9 mouse cellular contexts compared by ENCODE assay signal in the genomic region with DNA sequence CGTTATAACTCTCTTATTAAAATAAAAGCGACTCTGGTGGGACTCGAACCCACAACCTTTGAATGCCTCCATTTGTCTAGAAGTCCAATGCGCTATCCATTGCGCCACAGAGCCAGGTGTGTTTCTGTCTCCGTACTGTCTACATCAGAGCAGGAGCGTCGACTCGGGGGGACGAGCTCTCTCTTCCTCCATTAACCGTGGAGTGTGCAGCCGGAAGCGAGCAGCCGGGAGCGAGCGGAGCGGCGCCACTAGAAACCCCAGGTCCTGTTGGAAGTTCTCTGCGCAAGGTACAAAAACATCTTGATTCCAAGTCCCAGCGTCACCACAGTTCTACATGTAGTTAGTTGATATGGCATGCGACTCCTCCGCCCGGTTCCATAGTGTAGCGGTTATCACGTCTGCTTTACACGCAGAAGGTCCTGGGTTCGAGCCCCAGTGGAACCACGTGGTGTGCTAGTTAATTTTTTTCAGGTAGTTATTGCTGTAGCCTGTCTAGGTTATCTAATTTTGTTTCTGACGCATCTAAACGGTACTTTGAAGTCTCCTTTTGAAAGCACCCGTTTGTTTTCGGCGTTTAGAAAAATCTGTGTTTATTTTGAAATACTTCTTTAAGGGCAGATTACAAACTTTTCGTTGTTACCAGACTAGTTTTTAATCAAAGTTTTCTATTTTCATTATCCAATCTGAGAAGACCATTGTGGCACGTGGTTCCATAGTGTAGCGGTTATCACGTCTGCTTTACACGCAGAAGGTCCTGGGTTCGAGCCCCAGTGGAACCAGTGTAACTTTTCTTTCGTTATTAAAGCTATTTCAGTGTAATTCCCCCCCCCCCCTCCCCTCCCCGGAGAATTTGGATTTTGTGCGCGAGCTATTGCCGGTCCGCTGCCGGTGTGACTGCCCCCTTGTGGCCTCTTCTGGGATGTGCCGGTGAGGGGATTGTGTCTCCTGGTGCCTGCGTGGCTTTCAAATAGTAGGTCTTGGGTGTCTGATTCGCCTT. TPM values are rescaled to one million over a fixed set of nuclear protein-coding genes. Genes with fewer than 3 reads are reported as not detected.
DNase-seq lines count a peak whose midpoint lies in the region; ATAC-seq and TF ChIP-seq lines count a peak whose summit lies in the region.
"Had no signal": no experiment of that assay in that cellular context is flagged by ENCODE, and none has a peak within 500 bp of the region (broad histone marks: within the 10 kb centered on the region; RNA-seq: fewer than 3 reads in every experiment).

No protein-coding gene starts in this region.

- under 1% methylated on average over 49 of the region's 49 CpGs for WGBS in heart, embryonic 14.5 days
- under 1% methylated on average over 49 of the region's 49 CpGs for WGBS in liver, embryonic 11.5 days

- H3K4me2 ChIP-seq in heart, embryonic 14.5 days (ENCODE audit: low read length) = peak overlapping the region; percentile 75
- H3K4me2 ChIP-seq in liver, embryonic 11.5 days = peak overlapping the region; percentile 89
- peak overlapping the region; percentile 83 for H3K4me2 ChIP-seq in myocyte (ENCODE audit: low read depth)

- H3K9ac ChIP-seq in heart, embryonic 14.5 days (ENCODE audit: low read length) = peak overlapping the region; percentile 72
- peak overlapping the region; percentile 64 for H3K9ac ChIP-seq in liver, embryonic 11.5 days (ENCODE audit: low read depth, low read length)

- H3ac ChIP-seq in myocyte (ENCODE audit: control insufficient read depth, insufficient read length) = no peak overlapping the region

- no peaks in the 10 kb centered on the region for H3K27me3 ChIP-seq in heart, embryonic 14.5 days (ENCODE audit: control insufficient read depth, insufficient read depth, low read length)
- H3K27me3 ChIP-seq in liver, embryonic 11.5 days (replicated peaks; ENCODE audit: control insufficient read depth, insufficient read depth, low read length) = no peaks in the 10 kb centered on the region
- H3K27me3 ChIP-seq in myocyte (ENCODE audit: control insufficient read depth, insufficient read depth, insufficient read length) = no peaks in the 10 kb centered on the region

- no peaks in the 10 kb centered on the region for H3K79me2 ChIP-seq in myocyte (ENCODE audit: control insufficient read depth, insufficient read depth)

- no peaks in the 10 kb centered on the region for H3K9me3 ChIP-seq in heart, embryonic 14.5 days (ENCODE audit: control insufficient read depth, low read length)
- no peaks in the 10 kb centered on the region for H3K9me3 ChIP-seq in liver, embryonic 11.5 days (ENCODE audit: control insufficient read depth, low read length)

- DNase-seq in c-Kit-negative CD71-positive TER-119-positive erythroid progenitor cells, embryonic 14.5 days (ENCODE audit: low read depth, low spot score) = peak; percentile 83
- peak; percentile 90 for DNase-seq in fibroblast of lung, adult 2 months (ENCODE audit: low read depth)
- peak; percentile 92 for DNase-seq in kidney, postnatal 10 days
- DNase-seq in liver, embryonic 11.5 days (ENCODE audit: low spot score) = peak; percentile 98
- DNase-seq in spleen, postnatal 4 days (ENCODE audit: low spot score in 2 of 2) = peak; percentile 88 to 94

- peaks cover 3 to 12% of the 10 kb centered on the region in 2 experiments for H3K4me1 ChIP-seq in heart, embryonic 14.5 days (ENCODE audit: control insufficient read depth in 2 of 2, insufficient read depth in 2 of 2, low read length in 2 of 2)
- peaks cover 7% of the 10 kb centered on the region for H3K4me1 ChIP-seq in liver, embryonic 11.5 days (replicated peaks; ENCODE audit: control insufficient read depth, insufficient read depth, low read length)

- H3K27ac ChIP-seq in heart, embryonic 14.5 days (replicated peaks in 1 of 2; ENCODE audit: control insufficient read depth in 1 of 2, insufficient read depth in 1 of 2, low read depth in 2 of 2, low read length in 2 of 2) = peak overlapping the region; percentile 74 to 85
- peak overlapping the region; percentile 62 for H3K27ac ChIP-seq in liver, embryonic 11.5 days (ENCODE audit: low read depth, low read length)

- TF ChIP-seq POLR2A in myocyte (IDR thresholded peaks at IDR 0.05; ENCODE audit: insufficient read length, low read depth) = no peak

- peak overlapping the region; percentile 57 to 63 for H3K4me3 ChIP-seq in heart, embryonic 14.5 days (ENCODE audit: control insufficient read depth in 1 of 2, insufficient read depth in 1 of 2, low read depth in 1 of 2, low read length in 2 of 2)
- peak overlapping the region; percentile 78 for H3K4me3 ChIP-seq in liver, embryonic 11.5 days (ENCODE audit: low read depth, low read length)
- peak overlapping the region; percentile 74 for H3K4me3 ChIP-seq in myocyte

- no peaks in the 10 kb centered on the region for H3K36me3 ChIP-seq in heart, embryonic 14.5 days (ENCODE audit: control insufficient read depth, insufficient read depth, low read length)
- H3K36me3 ChIP-seq in liver, embryonic 11.5 days (ENCODE audit: control insufficient read depth, insufficient read depth, low read length) = no peaks in the 10 kb centered on the region
- no peaks in the 10 kb centered on the region for H3K36me3 ChIP-seq in myocyte (ENCODE audit: control insufficient read depth, insufficient read depth)

- peak; percentile 51 for ATAC-seq in CD4-positive, CD25-positive, alpha-beta regulatory T cell, adult 4 months
- ATAC-seq in heart, embryonic 14.5 days (ENCODE audit: insufficient number of reproducible peaks, insufficient read depth, low FRiP score, low read depth) = peak; percentile 79
- peak; percentile 79 for ATAC-seq in liver, embryonic 11.5 days (replicated peaks; ENCODE audit: low FRiP score)

TF ChIP-seq in myocyte, 11 proteins besides CTCF, POLR2A, EP300 and RAD21:
- no peak for TF ChIP-seq E2F4 (IDR thresholded peaks at IDR 0.05; ENCODE audit: insufficient read depth)
- TF ChIP-seq TCF3 (IDR thresholded peaks at IDR 0.05; ENCODE audit: insufficient read length, low read depth) = no peak
- TF ChIP-seq CEBPB (IDR thresholded peaks at IDR 0.05; ENCODE audit: insufficient read depth, poor library complexity, severe bottlenecking) = peak; percentile 70
- TF ChIP-seq REST (IDR thresholded peaks at IDR 0.05; ENCODE audit: insufficient read depth, insufficient read length) = no peak
- no peak for TF ChIP-seq TCF12 (IDR thresholded peaks at IDR 0.05; ENCODE audit: insufficient read depth, poor library complexity, severe bottlenecking)
- no peak for TF ChIP-seq MYOG (IDR thresholded peaks at IDR 0.05; ENCODE audit: control insufficient read depth in 1 of 3, insufficient read depth in 1 of 3, insufficient read length in 2 of 3, low read depth in 2 of 3)
- TF ChIP-seq USF1 (IDR thresholded peaks at IDR 0.05; ENCODE audit: low read depth) = peak; percentile 93
- no peak for TF ChIP-seq MAX (IDR thresholded peaks at IDR 0.05; ENCODE audit: low read depth)
- peak in 1 of 3 experiments; percentile 15 for TF ChIP-seq MYOD1 (IDR thresholded peaks at IDR 0.05; ENCODE audit: control insufficient read depth in 1 of 3, insufficient read length in 2 of 3, low read depth in 2 of 3)
- TF ChIP-seq POLR2AphosphoS2 (IDR thresholded peaks at IDR 0.05; ENCODE audit: insufficient read length, low read depth) = no peak
- TF ChIP-seq SRF (IDR thresholded peaks at IDR 0.05; ENCODE audit: control insufficient read depth, insufficient read length, low read depth) = peak; percentile 7

RNA-seq across cellular contexts. Expression of a gene that starts 29.3 kb away (rescaled TPM):
- under 1 TPM in 1 of 2 experiments, not detected in 1; 0.05 TPM for polyA plus RNA-seq in CD4-positive, CD25-positive, alpha-beta regulatory T cell, adult 4 months (2017; shearing (Covaris generic))
- polyA plus RNA-seq in heart, embryonic 14.5 days (2014; fragmentation: Nextera tagmentation; extraction: Ambion mirVana) = not detected in 2 replicates
- polyA plus RNA-seq in liver, embryonic 11.5 days (2014; fragmentation: Nextera tagmentation; extraction: Ambion mirVana) = 0.03 and 0.06 TPM in 2 replicates
- polyA plus RNA-seq in myocyte (2012; fragmentation: generic; extraction: Trizol) = not detected
- polyA plus RNA-seq: gonadal fat pad, adult 2 months had no signal

RNA-seq across cellular contexts. Expression of a gene that starts 46.1 kb away (rescaled TPM):
- polyA plus RNA-seq in CD4-positive, CD25-positive, alpha-beta regulatory T cell, adult 4 months (2017; shearing (Covaris generic)) = 1 to 10 TPM; 5.5 to 8.0 TPM
- 10.8 and 11.4 TPM in 2 replicates for polyA plus RNA-seq in heart, embryonic 14.5 days (2014; fragmentation: Nextera tagmentation; extraction: Ambion mirVana)
- polyA plus RNA-seq in liver, embryonic 11.5 days (2014; fragmentation: Nextera tagmentation; extraction: Ambion mirVana) = 5.2 and 6.8 TPM in 2 replicates
- 23.1 TPM for polyA plus RNA-seq in myocyte (2012; fragmentation: generic; extraction: Trizol)

RNA-seq across cellular contexts. Expression of a gene that starts 50.6 kb away (rescaled TPM):
- polyA plus RNA-seq in CD4-positive, CD25-positive, alpha-beta regulatory T cell, adult 4 months (2017; shearing (Covaris generic)) = not detected
- polyA plus RNA-seq in heart, embryonic 14.5 days (2014; fragmentation: Nextera tagmentation; extraction: Ambion mirVana) = not detected in 2 replicates
- 0.17 TPM in 1 of 2 replicates, not detected in the other for polyA plus RNA-seq in liver, embryonic 11.5 days (2014; fragmentation: Nextera tagmentation; extraction: Ambion mirVana)
- not detected for polyA plus RNA-seq in myocyte (2012; fragmentation: generic; extraction: Trizol)
- polyA plus RNA-seq: gonadal fat pad, adult 2 months had no signal

Comparison
In these comparisons a context has a peak if more than half of its experiments do, and no peak if none do; other contexts are left out.
1. Peak in every context shown above with its lines: DNase-seq, ATAC-seq, H3K4me3 ChIP-seq and H3K27ac ChIP-seq.